Mouse (Mus musculus) forebrain, embryonic 15.5 days (tissue): Measurements from ENCODE around the gene Cxcr5. TPM values are rescaled to one million over a fixed set of nuclear protein-coding genes. Genes with fewer than 3 reads are reported as not detected.

Source experiments
- ATAC-seq: fragments of 200-750 bp; cut with Nextera tagmentation; replicated peaks from 2 replicates; pipeline ENCODE4 v1.8.0; 2017; ENCODE audit warnings: mild to moderate bottlenecking, moderate TSS enrichment, moderate library complexity
- H3K27ac ChIP-seq: fragments of 300-500 bp; sonication (generic); replicated peaks from 2 replicates; pipeline ENCODE4 v1.5.1; 2015; ENCODE audit warnings: mild to moderate bottlenecking, inconsistent platforms
- H3K27me3 ChIP-seq: fragments of 300-500 bp; sonication (generic); 2 replicates; pipeline ENCODE4 v1.6.1; 2015; ENCODE audit warnings: inconsistent platforms
- H3K36me3 ChIP-seq: fragments of 300-500 bp; sonication (generic); 2 replicates; pipeline ENCODE4 v1.6.1; 2015; ENCODE audit warnings: mild to moderate bottlenecking, inconsistent platforms
- H3K4me1 ChIP-seq: fragments of 300-500 bp; sonication (generic); 2 replicates; pipeline ENCODE4 v1.6.1; 2015; ENCODE audit warnings: inconsistent platforms
- H3K4me2 ChIP-seq: fragments of 300-500 bp; sonication (generic); replicated peaks from 2 replicates; pipeline ENCODE4 v1.6.1; 2015; ENCODE audit warnings: mild to moderate bottlenecking, inconsistent platforms
- H3K4me3 ChIP-seq: fragments of 300-500 bp; sonication (generic); 2 replicates; pipeline ENCODE4 v1.5.1; 2015; ENCODE audit warnings: mild to moderate bottlenecking, inconsistent platforms
- H3K9ac ChIP-seq: fragments of 300-500 bp; sonication (generic); replicated peaks from 2 replicates; pipeline ENCODE4 v1.6.1; 2015; ENCODE audit warnings: mild to moderate bottlenecking, inconsistent platforms
- H3K9me3 ChIP-seq: fragments of 300-500 bp; sonication (generic); 2 replicates; pipeline ENCODE4 v1.6.1; 2016; ENCODE audit warnings: inconsistent platforms
- WGBS: fragments of 180-500 bp; shearing (Covaris S2); methylation state at CpG from one replicate; pipeline ENCODE4 v1.1.7; 2015; ENCODE audit warnings: mixed read lengths; 5-methylcytosine and 5-hydroxymethylcytosine counted together
- polyA plus RNA-seq: library from polyadenylated mRNA; unstranded; fragments of >200 nt; fragmentation: Nextera tagmentation; extraction: Ambion mirVana; gene quantifications from 2 replicates; pipeline ENCODE4 v1.2.1, GENCODE M21; 2015

Cxcr5 gene
- polyA plus RNA-seq, 1 experiment from 2014 or later: not detected

DNA sequence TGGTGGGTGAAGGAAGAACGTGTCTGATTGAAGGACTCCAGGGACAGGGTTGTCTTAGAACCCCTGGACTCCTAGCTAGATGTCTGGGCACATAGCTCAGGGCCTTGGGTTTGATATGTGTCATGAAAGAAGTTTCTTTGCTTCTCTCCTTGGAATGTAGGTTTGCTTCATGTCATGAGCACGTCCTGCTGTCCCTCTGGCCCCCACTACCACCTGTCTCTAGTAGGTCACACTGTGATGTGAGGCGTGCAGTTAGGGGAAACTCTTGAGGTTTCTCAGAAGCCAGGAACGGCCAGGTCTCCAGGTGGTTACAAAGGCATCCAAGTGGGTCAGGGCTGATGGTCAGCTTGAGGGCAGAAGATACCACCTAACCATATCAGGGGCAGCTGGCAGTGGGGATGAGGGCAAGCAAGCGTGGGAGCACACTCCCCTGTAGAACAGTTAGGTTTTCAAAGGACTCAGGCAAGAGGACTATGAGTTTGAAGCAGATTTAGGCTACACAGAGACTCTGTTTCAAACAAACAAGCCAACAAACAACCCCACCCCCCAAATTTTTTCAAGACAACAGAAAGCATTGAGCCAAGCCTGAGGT lies 37.3 kb downstream of the Cxcr5 start:
- ATAC-seq: no peak
- H3K4me3 ChIP-seq: no peak overlapping the region
- H3K27ac ChIP-seq: no peak overlapping the region
- no peak overlapping the region for H3K4me2 ChIP-seq
- H3K36me3 ChIP-seq: no peaks in the 10 kb centered on the region
- no peaks in the 10 kb centered on the region for H3K27me3 ChIP-seq
- no peaks in the 10 kb centered on the region for H3K9me3 ChIP-seq
- H3K9ac ChIP-seq: no peak overlapping the region
- H3K4me1 ChIP-seq: no peaks in the 10 kb centered on the region
- WGBS: 72% methylated on average over 5 of the region's 5 CpGs

- no peak overlapping the region for H3K9ac ChIP-seq
- no peak overlapping the region for H3K4me3 ChIP-seq
- no peaks in the 10 kb centered on the region for H3K9me3 ChIP-seq
- no peak overlapping the region for H3K4me2 ChIP-seq
- no peaks in the 10 kb centered on the region for H3K36me3 ChIP-seq
- no peaks in the 10 kb centered on the region for H3K4me1 ChIP-seq
- no peaks in the 10 kb centered on the region for H3K27me3 ChIP-seq
- no peak for ATAC-seq
- H3K27ac ChIP-seq: no peak overlapping the region
- 89% methylated on average over 5 of the region's 5 CpGs for whole genome bisulfite sequencing
Measured at GRCm38 (mm10) chr9:44523686-44524085, 38.0 kb downstream of the Cxcr5 start.

GRCm38 (mm10) chr9:44521927-44522326 lies 39.8 kb downstream of the Cxcr5 start:
- Histone ChIP-seq H3K27me3 (no peaks in the 10 kb centered on the region), H3K27ac (no peak overlapping the region), H3K36me3 (no peaks in the 10 kb centered on the region), H3K4me2 (no peak overlapping the region), H3K9me3 (no peaks in the 10 kb centered on the region), H3K4me3 (no peak overlapping the region), H3K9ac (no peak overlapping the region), H3K4me1 (peaks cover 4% of the 10 kb centered on the region; the same call in 1 of the 2 replicates)
- ATAC-seq: no peak
- WGBS: 85% methylated on average over 10 of the region's 10 CpGs

DNA sequence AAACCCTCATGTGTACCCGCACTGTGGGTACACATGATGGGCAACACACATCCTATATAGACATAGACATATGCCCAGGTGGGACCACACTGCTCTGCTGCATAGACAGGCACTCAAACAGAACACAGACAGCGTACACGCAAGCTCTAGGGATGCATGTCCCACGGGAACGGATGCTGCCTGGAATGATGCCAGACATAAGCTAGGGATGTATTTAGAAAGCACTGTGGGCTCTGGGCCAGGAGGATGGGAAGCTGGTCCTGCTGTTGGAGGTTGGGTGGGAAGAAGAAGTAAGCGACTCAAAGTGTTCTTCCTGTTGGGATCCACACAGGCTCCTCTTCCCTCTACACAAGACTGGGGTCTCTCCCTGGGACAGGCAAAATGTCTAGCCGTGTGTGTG lies 43.6 kb downstream of the Cxcr5 start:
- H3K4me3 ChIP-seq: no peak overlapping the region
- H3K27me3 ChIP-seq: no peaks in the 10 kb centered on the region
- no peak for ATAC-seq
- H3K4me1 ChIP-seq: peaks cover 4% of the 10 kb centered on the region; the same call in 1 of the 2 replicates
- H3K4me2 ChIP-seq: no peak overlapping the region
- no peak overlapping the region for H3K9ac ChIP-seq
- H3K36me3 ChIP-seq: no peaks in the 10 kb centered on the region
- H3K9me3 ChIP-seq: no peaks in the 10 kb centered on the region
- no peak overlapping the region for H3K27ac ChIP-seq
- WGBS: 56% methylated on average over 7 of the region's 7 CpGs

DNA sequence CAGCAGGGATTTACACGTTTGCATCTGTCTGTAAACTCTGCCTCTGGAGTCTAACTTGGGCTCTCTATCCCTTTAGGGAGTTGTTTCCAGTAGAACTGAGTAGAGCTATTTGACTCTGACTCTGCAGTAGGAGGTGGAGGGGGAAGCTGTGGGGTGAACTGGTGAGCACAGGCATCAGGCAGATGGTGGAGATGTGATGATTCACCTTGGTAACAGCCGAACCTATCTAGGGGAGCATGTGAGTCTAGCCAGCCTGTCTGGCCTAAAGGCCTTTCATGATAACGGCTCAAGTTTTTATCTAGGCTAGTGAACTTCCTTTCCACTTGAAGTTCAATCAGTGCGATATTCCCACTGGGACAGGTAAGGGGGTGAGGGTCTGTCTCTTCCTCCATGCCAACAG lies 44.3 kb downstream of the Cxcr5 start:
- 77% methylated on average over 4 of the region's 4 CpGs for WGBS
- Histone ChIP-seq H3K9me3 (no peaks in the 10 kb centered on the region), H3K9ac (no peak overlapping the region), H3K4me1 (peaks cover 4% of the 10 kb centered on the region; the same call in 1 of the 2 replicates), H3K36me3 (no peaks in the 10 kb centered on the region), H3K4me3 (no peak overlapping the region), H3K4me2 (no peak overlapping the region), H3K27ac (no peak overlapping the region), H3K27me3 (no peaks in the 10 kb centered on the region)
- no peak for ATAC-seq

- Histone ChIP-seq H3K36me3 (no peaks in the 10 kb centered on the region), H3K4me1 (peaks cover 10% of the 10 kb centered on the region), H3K4me3 (no peak overlapping the region), H3K4me2 (no peak overlapping the region), H3K27ac (no peak overlapping the region), H3K27me3 (no peaks in the 10 kb centered on the region), H3K9ac (no peak overlapping the region), H3K9me3 (no peaks in the 10 kb centered on the region)
- no peak for ATAC-seq
- 92% methylated on average over 5 of the region's 5 CpGs for WGBS
Measured at GRCm38 (mm10) chr9:44515891-44516290, 45.8 kb downstream of the Cxcr5 start.

GRCm38 (mm10) chr9:44515131-44515751 lies 46.4 kb downstream of the Cxcr5 start:
- no peak for ATAC-seq
- Histone ChIP-seq H3K4me2 (no peak overlapping the region), H3K4me3 (no peak overlapping the region), H3K27me3 (no peaks in the 10 kb centered on the region), H3K9ac (no peak overlapping the region), H3K27ac (no peak overlapping the region), H3K36me3 (no peaks in the 10 kb centered on the region), H3K9me3 (no peaks in the 10 kb centered on the region), H3K4me1 (peaks cover 16% of the 10 kb centered on the region)
- 76% methylated on average over 12 of the region's 12 CpGs for WGBS

DNA sequence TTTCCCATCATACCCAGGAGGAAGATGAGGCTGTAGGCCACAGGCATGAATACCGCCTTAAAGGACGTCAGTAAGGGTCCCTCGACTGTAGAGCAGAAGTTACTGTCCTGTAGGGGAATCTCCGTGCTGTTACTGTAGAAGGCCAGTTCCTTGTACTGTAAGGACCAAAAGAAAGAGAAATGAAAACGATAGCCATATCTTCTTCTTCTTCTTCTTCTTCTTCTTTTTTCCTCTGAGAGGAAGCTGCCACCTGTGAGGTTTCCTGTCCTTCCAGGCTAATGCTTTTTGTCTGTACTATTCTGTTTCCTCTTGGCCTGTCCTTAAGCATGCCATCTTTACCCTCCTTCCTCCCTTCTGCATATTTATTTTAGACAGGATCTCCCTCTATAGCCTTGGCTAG lies 47.5 kb downstream of the Cxcr5 start:
- Histone ChIP-seq H3K4me3 (no peak overlapping the region), H3K27me3 (no peaks in the 10 kb centered on the region), H3K9me3 (no peaks in the 10 kb centered on the region), H3K9ac (no peak overlapping the region), H3K4me2 (no peak overlapping the region), H3K27ac (no peak overlapping the region), H3K36me3 (no peaks in the 10 kb centered on the region), H3K4me1 (peaks cover 27% of the 10 kb centered on the region)
- WGBS: 90% methylated on average over 5 of the region's 5 CpGs
- no peak for ATAC-seq

DNA sequence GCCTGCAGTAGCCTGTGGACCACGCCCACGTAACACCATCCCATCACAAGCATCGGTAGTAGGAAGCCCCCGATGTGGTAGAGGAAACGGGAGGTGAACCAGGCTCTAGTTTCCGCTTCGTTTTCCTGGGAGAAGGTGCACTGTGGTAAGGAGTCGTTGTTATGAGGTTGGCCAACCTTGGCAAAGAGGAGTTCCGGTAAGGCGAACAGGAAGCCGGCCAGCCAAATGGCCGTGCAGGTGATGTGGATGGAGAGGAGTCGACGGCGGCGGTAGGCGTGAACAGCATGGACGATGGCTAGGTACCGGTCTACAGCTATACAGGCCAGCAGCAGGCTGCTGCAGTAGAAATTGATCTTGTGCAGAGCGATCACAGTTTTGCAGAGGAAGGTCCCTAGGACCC lies 48.1 kb downstream of the Cxcr5 start:
- Histone ChIP-seq H3K4me3 (no peak overlapping the region), H3K4me1 (peaks cover 31% of the 10 kb centered on the region), H3K9me3 (no peaks in the 10 kb centered on the region), H3K36me3 (peaks cover 3% of the 10 kb centered on the region; the same call in 1 of the 2 replicates), H3K4me2 (no peak overlapping the region), H3K27me3 (no peaks in the 10 kb centered on the region), H3K27ac (no peak overlapping the region), H3K9ac (no peak overlapping the region)
- 83% methylated on average over 20 of the region's 20 CpGs for WGBS
- no peak for ATAC-seq

- no peak overlapping the region for H3K9ac ChIP-seq
- peaks cover 30% of the 10 kb centered on the region for H3K4me1 ChIP-seq
- no peak overlapping the region for H3K27ac ChIP-seq
- no peaks in the 10 kb centered on the region for H3K9me3 ChIP-seq
- 90% methylated on average over 11 of the region's 11 CpGs for WGBS
- ATAC-seq: no peak
- H3K4me2 ChIP-seq: no peak overlapping the region
- no peak overlapping the region for H3K4me3 ChIP-seq
- H3K36me3 ChIP-seq: peaks cover 8% of the 10 kb centered on the region; the same call in 1 of the 2 replicates
- no peaks in the 10 kb centered on the region for H3K27me3 ChIP-seq
Measured at GRCm38 (mm10) chr9:44513121-44513520, 48.6 kb downstream of the Cxcr5 start.

DNA sequence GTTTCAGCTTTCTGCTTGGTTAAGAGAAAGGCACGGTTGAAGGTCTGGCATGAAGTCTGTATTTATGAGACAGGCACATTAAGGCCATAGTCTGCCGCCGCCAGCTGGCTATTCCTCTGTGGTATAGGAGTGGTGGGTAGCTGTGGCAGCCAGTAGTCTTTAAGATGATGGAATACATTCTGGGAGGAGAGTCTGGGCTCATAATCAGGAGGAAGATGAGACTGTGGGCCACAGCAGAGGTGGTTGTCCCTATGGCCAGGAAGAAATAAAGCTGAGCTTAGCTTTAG lies 49.0 kb downstream of the Cxcr5 start:
- H3K4me2 ChIP-seq: no peak overlapping the region
- no peaks in the 10 kb centered on the region for H3K27me3 ChIP-seq
- ATAC-seq: no peak
- peaks cover 28% of the 10 kb centered on the region for H3K4me1 ChIP-seq
- H3K36me3 ChIP-seq: peaks cover 12% of the 10 kb centered on the region; the same call in 1 of the 2 replicates
- H3K4me3 ChIP-seq: no peak overlapping the region
- no peaks in the 10 kb centered on the region for H3K9me3 ChIP-seq
- H3K9ac ChIP-seq: no peak overlapping the region
- H3K27ac ChIP-seq: no peak overlapping the region
- WGBS: 80% methylated on average over 3 of the region's 3 CpGs

GRCm38 (mm10) chr9:44511935-44512716 lies 49.6 kb downstream of the Cxcr5 start:
- WGBS: 75% methylated on average over 9 of the region's 9 CpGs
- H3K4me1 ChIP-seq: peaks cover 28% of the 10 kb centered on the region
- peaks cover 17% of the 10 kb centered on the region for H3K36me3 ChIP-seq
- no peak overlapping the region for H3K27ac ChIP-seq
- ATAC-seq: no peak
- no peak overlapping the region for H3K4me3 ChIP-seq
- H3K27me3 ChIP-seq: no peaks in the 10 kb centered on the region
- H3K9ac ChIP-seq: no peak overlapping the region
- H3K9me3 ChIP-seq: no peaks in the 10 kb centered on the region
- H3K4me2 ChIP-seq: no peak overlapping the region
